30 mouse cellular contexts compared by ENCODE assay signal in genomic region chr12:40781554-40781953, GRCm38 (mm10).
A peak's percentile ranks its signal among the peaks of the same experiment; 100 is the strongest.
DNase-seq lines count a peak whose midpoint lies in the region; ATAC-seq and TF ChIP-seq lines count a peak whose summit lies in the region.
"Had no signal": no experiment of that assay in that cellular context is flagged by ENCODE, and none has a peak within 500 bp of the region (broad histone marks: within the 10 kb centered on the region; RNA-seq: fewer than 3 reads in every experiment).

No protein-coding gene starts in this region.

- no peak overlapping the region for H3K9ac ChIP-seq in MEL (ENCODE audit: control insufficient read depth, low read depth, low read length, poor library complexity, severe bottlenecking)
- H3K9ac ChIP-seq in midbrain, postnatal 0 days (replicated peaks; ENCODE audit: low read length, poor library complexity, severe bottlenecking), result no peak overlapping the region
- H3K9ac ChIP-seq: embryonic facial prominence, embryonic 13.5 days; forebrain, embryonic 12.5 days; forebrain, embryonic 15.5 days; heart, embryonic 13.5 days; hindbrain, embryonic 14.5 days had no signal

- H3K4me1 ChIP-seq in MEL (ENCODE audit: control insufficient read depth in 1 of 2, insufficient read depth in 2 of 2, low read length in 2 of 2), result no peaks in the 10 kb centered on the region
- no peaks in the 10 kb centered on the region for H3K4me1 ChIP-seq in midbrain, postnatal 0 days (ENCODE audit: insufficient read depth, low read length)
- H3K4me1 ChIP-seq: embryonic facial prominence, embryonic 10.5 days; embryonic facial prominence, embryonic 13.5 days; forebrain, embryonic 12.5 days; forebrain, embryonic 15.5 days; heart, embryonic 10.5 days; heart, embryonic 13.5 days had no signal

- no peaks in the 10 kb centered on the region for H3K27me3 ChIP-seq in MEL (ENCODE audit: control insufficient read depth in 1 of 2, insufficient read depth in 2 of 2, low read length in 2 of 2)
- no peaks in the 10 kb centered on the region for H3K27me3 ChIP-seq in midbrain, postnatal 0 days (ENCODE audit: insufficient read depth, low read length)
- H3K27me3 ChIP-seq: embryonic facial prominence, embryonic 13.5 days; forebrain, embryonic 12.5 days; forebrain, embryonic 15.5 days; heart, embryonic 13.5 days had no signal

- no peaks in the 10 kb centered on the region for H3K79me2 ChIP-seq in MEL (ENCODE audit: control insufficient read depth, insufficient read depth, low read length, poor library complexity)

- peak; percentile 54; the same call in 1 of the 2 replicates for ATAC-seq in megakaryocyte, adult 5-6 weeks (ENCODE audit: poor library complexity, severe bottlenecking)
- no peak for ATAC-seq in midbrain, postnatal 0 days (ENCODE audit: low FRiP score)
- ATAC-seq: activated CD4-positive, CD25-positive, alpha-beta regulatory T cell, adult 4 months; forebrain, embryonic 15.5 days; hindbrain, postnatal 0 days; inflammation-experienced regulatory T-cells, adult 6 months had no signal

- intact Hi-C loops in left cerebral cortex, postnatal 14 days (cut with DNase I), result no loop called here

- no peak for TF ChIP-seq CTCF in MEL (IDR thresholded peaks at IDR 0.05 in 2 of 3, conservative IDR thresholded peaks at IDR 0.05 in 1 of 3; ENCODE audit: control insufficient read depth in 1 of 3, insufficient read depth in 1 of 3, low read depth in 2 of 3, low read length in 3 of 3, poor library complexity in 1 of 3, severe bottlenecking in 1 of 3)
- no peak for TF ChIP-seq CTCF in midbrain, postnatal 0 days (IDR thresholded peaks at IDR 0.05)

- no peak overlapping the region for H3K4me3 ChIP-seq in MEL (ENCODE audit: control insufficient read depth in 1 of 2, insufficient read depth in 1 of 2, low read depth in 2 of 2, low read length in 2 of 2)
- H3K4me3 ChIP-seq in midbrain, postnatal 0 days (ENCODE audit: low read depth, low read length), result no peak overlapping the region
- H3K4me3 ChIP-seq: embryonic facial prominence, embryonic 10.5 days; embryonic facial prominence, embryonic 13.5 days; erythroblast, embryonic 14.5 days; forebrain, embryonic 12.5 days; forebrain, embryonic 15.5 days; heart, embryonic 10.5 days; heart, embryonic 13.5 days had no signal

- no peak overlapping the region for H3K27ac ChIP-seq in MEL (ENCODE audit: control insufficient read depth, low read depth, low read length)
- no peak overlapping the region for H3K27ac ChIP-seq in midbrain, postnatal 0 days (ENCODE audit: low read depth, low read length)
- H3K27ac ChIP-seq: embryonic facial prominence, embryonic 10.5 days; embryonic facial prominence, embryonic 13.5 days; forebrain, embryonic 12.5 days; forebrain, embryonic 15.5 days; heart, embryonic 10.5 days; heart, embryonic 13.5 days; hindbrain, embryonic 14.5 days; hindbrain, postnatal 0 days had no signal

- DNase-seq in heart, adult 11 months, result peak; percentile 76
- no peak for DNase-seq in heart, adult 9 months (ENCODE audit: low spot score in 2 of 2)
- peak; percentile 2 for DNase-seq in MEL (ENCODE audit: low read depth, low spot score)
- no peak for DNase-seq in midbrain, postnatal 0 days (ENCODE audit: low spot score)
- DNase-seq in left cerebral cortex, postnatal 14 days (ENCODE audit: low spot score in 2 of 2), result no peak
- no peak for DNase-seq in cerebellum, adult 11 months
- DNase-seq: adrenal gland, adult 8-10 months; adrenal gland, postnatal 25 days; B cell, adult 2 months; cerebellum, adult 18-20 months; cerebellum, adult 9-10 months; cerebellum, postnatal 25 days; embryo, embryonic 11 days; gastrocnemius, postnatal 10 days; gastrocnemius, postnatal 36 days; heart, adult 18-20 months; heart, postnatal 14 days; heart, postnatal 4 days had no signal

- no peak for TF ChIP-seq POLR2A in MEL (IDR thresholded peaks at IDR 0.05; ENCODE audit: control insufficient read depth in 1 of 2, insufficient read depth in 1 of 2, low read depth in 1 of 2, low read length in 2 of 2, poor library complexity in 1 of 2)

- WGBS in midbrain, postnatal 0 days, result 94% methylated on average over 6 of the region's 6 CpGs

- no peaks in the 10 kb centered on the region for H3K36me3 ChIP-seq in MEL (ENCODE audit: control insufficient read depth in 1 of 2, insufficient read depth in 2 of 2, low read length in 2 of 2)
- H3K36me3 ChIP-seq in midbrain, postnatal 0 days (ENCODE audit: insufficient read depth, low read length), result no peaks in the 10 kb centered on the region; the same call in 1 of the 2 replicates
- H3K36me3 ChIP-seq: embryonic facial prominence, embryonic 10.5 days; forebrain, embryonic 12.5 days; heart, embryonic 10.5 days; heart, embryonic 13.5 days had no signal

- no peak for TF ChIP-seq RAD21 in MEL (IDR thresholded peaks at IDR 0.05; ENCODE audit: low read depth, low read length)

- TF ChIP-seq EP300 in MEL (IDR thresholded peaks at IDR 0.05; ENCODE audit: low read depth in 1 of 2, low read length in 2 of 2), result no peak

- no peak overlapping the region for H3K4me2 ChIP-seq in midbrain, postnatal 0 days (ENCODE audit: low read depth, low read length, poor library complexity, severe bottlenecking)
- H3K4me2 ChIP-seq: embryonic facial prominence, embryonic 13.5 days; forebrain, embryonic 12.5 days; forebrain, embryonic 15.5 days; heart, embryonic 13.5 days; hindbrain, embryonic 14.5 days had no signal

- no peaks in the 10 kb centered on the region for H3K9me3 ChIP-seq in MEL (replicated peaks; ENCODE audit: insufficient read depth, low read length)
- H3K9me3 ChIP-seq in midbrain, postnatal 0 days (ENCODE audit: low read length), result no peaks in the 10 kb centered on the region
- H3K9me3 ChIP-seq: embryonic facial prominence, embryonic 10.5 days; embryonic facial prominence, embryonic 13.5 days; forebrain, embryonic 12.5 days; forebrain, embryonic 15.5 days; heart, embryonic 10.5 days; heart, embryonic 13.5 days had no signal

TF ChIP-seq in MEL, 35 proteins besides CTCF, POLR2A, EP300 and RAD21:
- TF ChIP-seq MAZ (IDR thresholded peaks at IDR 0.05; ENCODE audit: low read depth, low read length) (no peak), MEF2A (IDR thresholded peaks at IDR 0.05; ENCODE audit: extremely low read depth, insufficient replicate concordance, low read depth, low read length, poor library complexity, severe bottlenecking) (no peak), ZC3H11A (IDR thresholded peaks at IDR 0.05; ENCODE audit: low read depth, low read length) (no peak), POLR2AphosphoS2 (IDR thresholded peaks at IDR 0.05; ENCODE audit: low read length) (no peak), TCF12 (IDR thresholded peaks at IDR 0.05; ENCODE audit: low read depth, low read length) (no peak), RCOR1 (IDR thresholded peaks at IDR 0.05; ENCODE audit: low read depth, low read length) (no peak), MAX (IDR thresholded peaks at IDR 0.05; ENCODE audit: low read length) (no peak), NELFE (IDR thresholded peaks at IDR 0.05; ENCODE audit: low read depth, low read length) (no peak), CHD2 (IDR thresholded peaks at IDR 0.05; ENCODE audit: low read length) (no peak)

Comparison
In these comparisons a context has a peak if more than half of its experiments do, and no peak if none do; other contexts are left out.
1. DNase-seq: peak in heart, adult 11 months (single experiment) and MEL (single experiment); none in heart, adult 9 months (0 of 2), midbrain, postnatal 0 days (single experiment), left cerebral cortex, postnatal 14 days (0 of 2) and cerebellum, adult 11 months (single experiment).